Mouse (Mus musculus): Measurements from ENCODE around the gene Parva.

Gene Parva

DNA sequence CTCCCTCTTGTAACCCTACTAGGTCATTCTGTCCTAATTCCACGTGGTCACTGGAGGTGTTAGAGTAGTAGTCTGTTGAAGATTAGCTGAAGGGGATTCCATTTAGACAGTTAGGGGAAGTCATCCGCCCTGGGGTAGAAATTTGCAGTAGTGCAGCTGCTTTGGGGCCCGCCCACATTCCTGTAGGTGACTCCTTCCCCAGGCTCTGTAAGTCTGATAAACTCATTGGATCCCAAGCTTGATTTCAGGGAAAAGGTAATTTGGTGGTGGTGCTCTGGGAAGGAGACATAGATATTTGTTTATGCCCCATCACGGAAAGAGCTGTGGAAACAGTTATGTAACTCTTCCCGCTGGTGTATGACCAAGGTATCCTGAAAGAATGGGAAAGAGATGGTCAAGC is 494 bp upstream of the Parva start:
- in situ Hi-C loops (cut with MboI) = no loop called here

- in situ Hi-C loops (cut with MboI) = no loop called here
Observed at GRCm38 (mm10) chr7:112428158-112428535, 842 bp downstream of the Parva start.

DNA sequence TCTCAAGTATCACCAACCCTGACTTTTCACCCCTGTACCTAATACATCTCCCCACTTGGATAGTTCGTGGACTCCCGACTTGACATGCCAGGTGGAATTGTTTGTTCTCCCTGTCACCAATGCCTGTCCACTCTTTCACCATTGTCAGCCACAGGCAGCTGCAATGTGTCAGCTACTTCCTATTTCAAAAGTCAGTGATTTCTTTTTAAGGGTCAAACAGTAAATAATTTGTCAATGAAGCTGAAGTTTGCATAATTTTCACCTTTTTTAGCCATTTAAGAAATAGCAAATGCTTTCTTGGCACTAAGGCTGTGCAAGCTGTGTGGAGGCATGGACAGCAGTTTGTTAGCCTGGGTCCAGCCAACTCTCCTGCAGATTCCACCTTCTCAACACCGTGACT is 12.5 kb downstream of the Parva start:
- in situ Hi-C loops (cut with MboI) = no loop called here

GRCm38 (mm10) chr7:112444152-112444984 is 17.1 kb downstream of the Parva start:
- in situ Hi-C loops (cut with MboI) = no loop called here

DNA sequence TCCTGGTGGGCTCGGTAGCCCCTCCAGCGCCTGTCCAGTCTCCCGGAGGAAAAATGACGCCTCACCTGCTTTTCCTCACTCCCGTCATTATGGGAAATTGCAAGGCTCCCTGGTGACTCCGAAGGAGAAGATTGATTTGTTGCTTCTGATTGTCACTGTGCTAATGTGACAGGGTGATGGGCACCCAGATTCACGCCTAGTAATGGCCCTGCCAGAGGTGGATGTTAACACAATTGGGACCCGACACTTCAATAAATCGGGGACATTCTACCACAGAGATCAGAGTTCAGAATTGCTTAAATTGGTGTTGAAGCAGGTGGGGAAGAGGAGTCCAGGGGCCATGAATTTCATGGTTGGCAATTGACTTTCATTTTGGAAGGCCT is 17.7 kb downstream of the Parva start:
- in situ Hi-C loops (cut with MboI) = no loop called here

DNA sequence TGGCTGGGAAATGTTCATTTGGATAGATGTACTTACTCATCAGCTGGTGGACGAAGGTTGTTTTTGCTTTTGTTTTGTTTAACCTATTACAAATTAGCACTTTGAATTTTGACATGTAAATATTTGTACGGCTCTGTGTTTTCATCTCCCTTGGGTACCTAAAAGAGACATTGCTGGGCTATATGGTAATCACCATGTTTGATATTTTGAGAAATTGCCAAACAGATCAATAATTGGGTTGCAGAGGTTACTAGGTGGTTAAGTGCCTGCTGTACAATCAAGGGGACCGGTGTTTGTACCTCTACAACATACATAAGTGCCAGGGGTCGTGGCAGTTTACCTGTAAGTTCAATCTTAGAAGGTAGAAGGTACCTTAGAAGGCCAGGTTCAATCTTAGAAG is 19.2 kb downstream of the Parva start:
- in situ Hi-C loops (cut with MboI) = no loop called here

GRCm38 (mm10) chr7:112449954-112450700 is 22.8 kb downstream of the Parva start:
- in situ Hi-C loops (cut with MboI) = loop anchor here (25.0 kb wide), 1 partner anchor 412 kb away; no protein-coding TSS in a partner anchor

GRCm38 (mm10) chr7:112452471-112452870 is 25.2 kb downstream of the Parva start:
- in situ Hi-C loops (cut with MboI) = loop anchor here (25.0 kb wide), 1 partner anchor 410 kb away; no protein-coding TSS in a partner anchor

- in situ Hi-C loops (cut with MboI) = loop anchor here (25.0 kb wide), 1 partner anchor 408 kb away; no protein-coding TSS in a partner anchor
Observed at GRCm38 (mm10) chr7:112453805-112454214, 26.5 kb downstream of the Parva start.

DNA sequence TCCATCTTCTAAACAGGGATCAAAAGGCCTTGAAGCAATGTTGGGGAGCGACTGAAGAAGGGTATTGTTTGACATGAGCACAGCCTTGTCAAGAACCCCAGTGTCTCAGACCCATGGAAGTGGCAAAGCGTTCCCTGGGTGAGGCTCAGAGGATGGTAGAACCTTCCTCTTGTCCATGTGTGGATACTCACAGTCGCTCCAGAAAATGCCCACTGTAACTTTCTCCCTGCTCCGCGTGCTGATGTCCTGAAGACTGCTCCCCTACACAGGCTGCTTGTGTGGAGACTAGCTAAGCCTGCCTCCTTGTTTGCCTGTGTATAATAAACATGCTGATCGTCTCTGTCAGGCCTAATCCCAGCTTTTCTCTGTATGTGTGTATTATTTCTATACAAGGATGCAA is 27.1 kb downstream of the Parva start:
- in situ Hi-C loops (cut with MboI) = loop anchor here (25.0 kb wide), 1 partner anchor 408 kb away; no protein-coding TSS in a partner anchor

DNA sequence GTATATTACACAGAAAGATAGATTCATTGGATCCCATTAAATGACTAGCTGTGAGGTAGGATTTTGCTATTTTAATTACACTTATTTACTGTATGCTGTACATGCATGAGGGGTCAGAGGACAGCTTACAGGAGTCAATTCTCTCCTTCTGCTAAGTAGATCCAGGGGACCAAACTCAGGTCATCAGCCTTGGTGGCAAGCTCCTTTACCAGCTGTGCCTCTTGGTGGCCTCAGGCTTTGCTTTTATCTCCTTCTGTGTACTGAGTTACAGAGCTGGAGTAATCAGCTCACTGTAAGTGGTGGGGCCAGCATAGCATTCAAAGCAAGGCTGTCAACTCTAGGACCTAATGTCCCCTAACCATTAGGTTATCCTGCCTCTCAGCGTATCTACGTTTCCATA is 27.6 kb downstream of the Parva start:
- in situ Hi-C loops (cut with MboI) = loop anchor here (25.0 kb wide), 1 partner anchor 407 kb away; no protein-coding TSS in a partner anchor

DNA sequence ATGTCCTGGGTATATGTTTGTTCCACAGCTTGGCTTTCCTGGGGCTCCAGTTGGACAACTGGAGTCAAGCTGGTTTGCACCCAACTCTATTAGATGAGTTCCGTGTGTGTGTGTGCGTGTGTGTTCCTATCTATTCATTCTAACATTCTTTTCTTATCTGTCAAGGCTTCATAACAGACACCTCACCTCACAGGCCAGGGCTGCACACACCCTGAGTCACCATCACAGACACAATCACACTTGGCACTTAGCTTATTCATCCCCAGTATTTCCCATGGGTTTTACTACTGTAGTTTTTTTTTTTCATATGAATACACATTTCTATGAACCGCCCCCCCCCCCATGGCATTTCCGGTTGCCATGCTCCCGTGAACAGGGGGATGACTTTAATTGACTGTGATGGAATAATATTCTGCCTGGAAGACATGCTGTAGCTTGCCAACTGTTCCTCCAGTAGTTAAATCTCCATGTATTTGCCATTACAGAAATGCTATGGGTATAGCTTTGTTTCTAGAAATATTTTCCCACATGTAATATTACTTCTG is 28.3 kb downstream of the Parva start:
- in situ Hi-C loops (cut with MboI) = loop anchor here (25.0 kb wide), 1 partner anchor 407 kb away; no protein-coding TSS in a partner anchor

DNA sequence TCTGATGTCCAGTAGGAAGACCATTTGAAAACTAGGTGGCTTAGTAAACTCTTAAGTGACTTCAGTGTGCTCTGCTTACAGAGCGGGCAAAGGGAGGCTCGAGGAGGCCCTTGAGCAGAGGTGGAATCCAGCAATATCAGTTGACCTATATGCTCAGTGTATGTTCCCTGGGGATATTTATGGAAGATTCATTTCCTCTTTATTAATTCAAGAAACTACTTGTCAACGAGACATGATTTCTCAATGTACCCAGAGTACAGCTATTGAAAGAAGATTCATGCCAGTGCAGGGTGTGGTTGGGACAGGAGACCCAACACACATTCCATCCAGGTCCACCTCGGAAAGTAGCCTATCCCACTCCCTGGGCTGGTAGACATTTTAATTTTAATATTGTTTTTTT is 30.1 kb downstream of the Parva start:
- in situ Hi-C loops (cut with MboI) = loop anchor here (25.0 kb wide), 1 partner anchor 405 kb away; no protein-coding TSS in a partner anchor

DNA sequence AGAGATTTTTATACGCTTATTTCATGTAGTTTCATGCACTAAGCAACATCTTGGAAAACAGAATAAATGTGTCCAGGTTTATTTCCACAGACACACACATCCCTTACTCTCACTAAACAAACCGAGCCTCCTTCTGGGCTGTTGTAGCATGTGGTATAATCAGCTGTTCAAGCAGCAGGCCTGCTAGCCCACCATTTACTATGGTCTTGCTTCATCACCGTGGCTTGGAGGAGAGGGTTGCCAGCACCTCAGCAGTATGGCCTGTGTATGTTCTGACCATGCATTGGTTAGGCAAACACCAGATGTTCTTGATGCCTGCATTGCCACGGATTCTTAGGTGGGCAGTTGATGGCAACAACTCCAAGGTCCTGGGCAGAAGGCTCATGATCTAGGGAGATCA is 30.6 kb downstream of the Parva start:
- in situ Hi-C loops (cut with MboI) = loop anchor here (25.0 kb wide), 1 partner anchor 404 kb away; no protein-coding TSS in a partner anchor

- in situ Hi-C loops (cut with MboI) = loop anchor here (25.0 kb wide), 1 partner anchor 404 kb away; no protein-coding TSS in a partner anchor
Observed at GRCm38 (mm10) chr7:112458440-112458839, 31.1 kb downstream of the Parva start.

GRCm38 (mm10) chr7:112463074-112463473 is 35.8 kb downstream of the Parva start:
- in situ Hi-C loops (cut with MboI) = loop anchor here (25.0 kb wide), 1 partner anchor 399 kb away; no protein-coding TSS in a partner anchor

DNA sequence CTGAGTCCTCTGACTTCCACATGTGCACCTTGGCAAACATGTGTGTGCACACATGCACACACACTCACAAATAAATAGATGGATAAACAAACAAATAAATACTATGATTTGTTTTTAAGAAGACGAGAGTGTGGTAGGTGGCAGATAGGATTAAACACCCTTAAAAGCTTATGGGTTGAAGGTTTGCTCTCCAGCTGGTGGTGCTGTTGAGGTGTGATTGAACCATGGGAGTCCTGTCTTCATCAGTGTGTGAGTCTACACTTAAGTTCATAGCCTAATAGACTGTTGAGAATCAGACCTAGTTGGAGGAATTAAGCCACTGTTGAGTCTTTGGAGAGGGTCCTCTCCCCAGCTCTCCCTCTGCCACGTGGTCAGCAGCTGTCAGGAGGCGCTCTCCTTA is 38.6 kb downstream of the Parva start:
- in situ Hi-C loops (cut with MboI) = loop anchor here (25.0 kb wide), 1 partner anchor 396 kb away; no protein-coding TSS in a partner anchor

DNA sequence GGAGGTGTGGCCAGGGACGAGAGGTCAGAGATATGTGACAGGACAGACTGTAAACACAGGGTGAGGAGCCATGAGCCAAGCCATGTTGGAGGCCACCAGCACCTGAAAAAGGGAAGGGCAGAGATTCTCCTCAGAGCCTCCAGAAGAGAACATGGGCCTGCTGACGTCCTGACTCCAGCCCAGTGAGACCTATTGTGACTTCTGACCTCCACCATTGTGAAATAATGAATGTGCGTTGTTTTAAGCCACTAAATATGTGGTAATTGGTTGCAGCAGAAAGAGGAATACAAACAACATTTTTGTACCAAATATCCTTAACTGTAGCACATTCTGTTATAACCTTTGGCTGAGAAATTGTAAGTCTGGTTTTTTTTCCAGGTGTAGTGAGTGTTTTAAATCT is 39.5 kb downstream of the Parva start:
- in situ Hi-C loops (cut with MboI) = loop anchor here (25.0 kb wide), 1 partner anchor 396 kb away; no protein-coding TSS in a partner anchor

DNA sequence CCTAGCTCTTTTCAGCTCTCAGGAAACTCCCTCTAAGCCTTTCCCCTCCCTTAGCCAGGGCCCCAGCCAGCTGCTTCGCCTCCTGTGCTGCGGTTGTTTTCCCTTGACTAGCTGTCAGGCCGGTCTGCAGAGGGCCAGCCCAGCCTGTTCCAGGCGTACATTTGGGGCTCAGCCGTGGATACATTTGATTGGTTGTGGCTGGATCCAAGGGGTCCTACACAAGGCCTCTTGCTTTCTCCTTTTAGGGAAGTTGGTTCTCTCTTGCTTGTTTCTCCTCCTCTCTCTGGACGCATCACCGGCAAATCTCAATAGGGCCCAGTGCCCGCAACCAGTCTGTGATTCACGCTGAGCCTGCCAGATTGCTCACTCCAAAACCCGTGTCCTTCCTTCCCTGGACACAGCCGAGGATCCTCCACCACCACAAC is 40.4 kb downstream of the Parva start:
- in situ Hi-C loops (cut with MboI) = loop anchor here (25.0 kb wide), 1 partner anchor 395 kb away; no protein-coding TSS in a partner anchor

- in situ Hi-C loops (cut with MboI) = loop anchor here (25.0 kb wide), 1 partner anchor 392 kb away; no protein-coding TSS in a partner anchor
Observed at GRCm38 (mm10) chr7:112469817-112470216, 42.5 kb downstream of the Parva start.

DNA sequence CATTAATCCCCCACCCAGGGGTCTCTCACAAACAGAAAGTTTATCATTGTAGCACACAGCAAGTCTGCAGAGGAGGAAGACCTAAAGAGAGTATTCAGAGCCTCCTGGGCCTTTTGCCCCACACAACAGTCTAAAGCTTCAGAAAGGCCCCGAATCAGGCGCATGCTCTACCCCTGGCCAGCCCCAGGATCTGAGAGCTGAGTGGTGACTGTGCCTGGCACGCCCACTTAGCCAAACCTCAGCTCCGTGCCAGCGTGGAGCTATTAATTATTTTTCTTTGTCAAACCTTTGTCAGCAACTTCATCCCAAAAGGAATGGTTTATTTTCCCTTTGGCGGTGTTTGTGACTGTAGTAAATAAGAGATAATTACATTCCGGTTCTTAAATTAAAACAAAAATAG is 44.0 kb downstream of the Parva start:
- in situ Hi-C loops (cut with MboI) = loop anchor here (25.0 kb wide), 1 partner anchor 391 kb away; no protein-coding TSS in a partner anchor
